Mouse (Mus musculus) naive thymus-derived CD4-positive, alpha-beta T cell, adult 2 months (primary cell): ENCODE results near the gene Gm37240.
A peak's percentile ranks its signal among the peaks of the same experiment; 100 is the strongest.

Experiments used
- DNase-seq: peaks from one replicate; pipeline ENCODE4 v3.0.0-alpha.2; 2011; ENCODE audit warnings: low read depth

The Gm37240 gene

DNA sequence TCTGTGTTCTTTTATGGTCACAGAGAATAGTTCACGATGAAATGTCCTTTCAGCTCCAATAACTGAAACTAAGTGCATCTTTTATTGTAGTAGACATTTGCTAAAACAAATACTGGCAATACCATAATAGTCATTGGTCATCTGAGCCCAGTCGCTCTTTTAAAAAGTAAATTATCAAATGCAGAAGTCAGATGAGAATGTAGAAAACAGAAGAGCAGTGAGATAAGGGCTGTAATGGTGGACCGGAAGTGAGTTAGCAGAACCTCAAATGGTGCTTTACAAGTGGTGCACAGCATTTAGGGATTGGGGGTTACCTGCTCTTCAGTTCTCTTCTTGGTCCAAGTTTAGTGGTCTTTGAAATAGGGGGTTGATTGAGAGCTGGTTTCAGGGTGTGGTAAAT, 942.4 kb downstream of the Gm37240 start:
- no peak for DNase-seq

GRCm38 (mm10) chr3:84937360-84938355, 949.7 kb downstream of the Gm37240 start:
- no peak for DNase-seq

DNA sequence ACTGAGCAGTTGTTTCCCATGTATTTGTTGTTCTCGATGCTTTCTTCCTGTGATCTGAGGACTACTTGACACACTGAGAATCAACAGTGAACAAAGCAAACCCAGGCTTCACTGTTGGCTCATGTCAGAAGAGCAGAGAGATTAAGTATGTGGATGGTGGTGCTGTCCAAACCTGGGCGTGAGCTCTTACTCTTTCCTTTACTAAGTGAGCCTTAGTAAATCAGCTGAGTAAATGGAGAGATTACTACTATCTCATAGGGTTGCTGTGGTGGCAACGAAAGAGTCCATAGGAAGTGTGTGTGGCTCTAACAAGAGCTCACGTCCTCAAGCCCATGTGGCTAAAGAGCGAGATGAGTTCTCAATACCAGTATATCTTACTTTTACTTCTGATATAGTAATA, 950.4 kb downstream of the Gm37240 start:
- DNase-seq, result no peak

- peak; percentile 32 for DNase-seq
These were observed 951.1 kb downstream of the Gm37240 start for GRCm38 (mm10) chr3:84936252-84936651.

- no peak for DNase-seq
These were observed 951.6 kb downstream of the Gm37240 start for GRCm38 (mm10) chr3:84935729-84936128.

- DNase-seq, result no peak
These were observed 956.6 kb downstream of the Gm37240 start for GRCm38 (mm10) chr3:84930683-84931082.

DNA sequence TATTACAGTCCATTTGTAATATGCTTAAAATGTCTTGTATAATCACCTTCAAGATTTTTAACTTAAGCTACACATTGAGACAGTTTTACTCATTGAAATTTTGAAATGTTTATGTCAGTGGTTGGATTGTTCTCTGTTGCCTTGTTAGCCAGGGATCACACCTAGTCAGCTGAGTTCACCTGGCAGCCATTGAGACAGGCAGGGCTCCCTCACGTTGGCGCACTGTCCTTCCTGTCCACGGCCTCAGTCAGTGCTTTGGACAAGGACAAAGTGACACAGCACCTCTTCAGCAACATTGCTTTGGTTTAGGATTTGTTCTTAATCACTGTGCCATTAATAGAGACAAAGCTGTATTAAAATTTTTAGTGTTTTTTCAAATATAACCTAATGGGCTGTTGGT, 958.1 kb downstream of the Gm37240 start:
- no peak for DNase-seq

DNA sequence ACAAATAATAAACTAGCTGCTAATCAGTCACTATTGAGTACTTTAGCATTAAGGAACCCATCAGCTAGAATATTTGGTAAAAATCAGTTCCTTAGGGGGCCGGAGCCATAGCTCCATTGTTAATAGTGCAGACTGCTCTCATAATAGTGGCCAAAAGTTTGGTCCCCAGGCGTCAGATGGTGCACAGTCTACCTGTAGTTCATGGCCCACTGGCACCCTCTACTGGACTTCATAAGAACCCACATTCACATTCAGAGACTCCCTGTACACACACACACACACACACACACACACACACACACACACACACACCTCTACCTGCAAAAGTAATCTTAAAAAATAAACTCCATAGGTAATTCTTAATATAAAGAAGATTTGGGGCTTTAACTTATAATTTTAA, 959.4 kb downstream of the Gm37240 start:
- DNase-seq, result no peak

GRCm38 (mm10) chr3:84927168-84927794, 960.0 kb downstream of the Gm37240 start:
- no peak for DNase-seq

DNA sequence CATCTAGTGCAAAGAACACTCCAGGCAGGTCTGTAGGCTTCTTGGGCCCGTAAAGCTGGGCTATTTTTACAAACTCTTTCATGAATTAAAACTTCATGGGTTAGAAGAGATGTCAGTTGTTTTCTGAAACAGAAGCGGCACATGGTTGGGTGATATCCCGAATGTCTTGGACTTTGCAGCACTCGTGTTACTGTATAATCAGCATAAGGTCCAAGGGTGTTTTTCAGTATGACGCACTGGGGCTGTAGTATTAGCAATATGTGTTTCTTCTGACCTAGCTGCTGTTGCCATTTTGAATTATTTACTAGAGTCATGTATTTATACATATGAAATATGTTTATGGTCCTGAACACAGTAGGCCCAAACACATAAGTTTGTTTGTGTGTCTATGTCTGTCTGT, 961.2 kb downstream of the Gm37240 start:
- DNase-seq, result no peak

DNA sequence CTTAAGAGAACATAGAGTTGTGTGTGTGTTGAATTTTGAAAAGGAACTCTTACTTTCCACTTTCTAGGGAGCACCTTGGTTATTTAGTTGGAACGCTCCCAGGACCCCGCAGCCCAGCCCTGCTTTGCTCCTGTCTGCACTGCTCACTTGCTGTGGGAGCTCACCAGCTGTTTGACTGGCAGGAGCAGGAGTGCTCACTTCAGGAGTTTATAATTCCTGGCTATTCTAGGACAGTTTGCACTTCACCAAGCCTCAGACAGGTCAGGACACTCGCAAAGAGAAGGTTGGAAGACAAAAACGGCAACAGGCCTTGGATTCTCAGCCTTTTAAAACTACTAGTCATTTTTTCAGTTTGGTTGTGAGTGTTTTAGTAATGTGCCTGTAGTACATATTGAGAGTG, 962.1 kb downstream of the Gm37240 start:
- DNase-seq, result no peak

GRCm38 (mm10) chr3:84923670-84924069, 963.6 kb downstream of the Gm37240 start:
- no peak for DNase-seq

GRCm38 (mm10) chr3:84923256-84923655, 964.1 kb downstream of the Gm37240 start:
- DNase-seq, result no peak

GRCm38 (mm10) chr3:84921704-84922420, 965.5 kb downstream of the Gm37240 start:
- DNase-seq, result peak; percentile 21

DNA sequence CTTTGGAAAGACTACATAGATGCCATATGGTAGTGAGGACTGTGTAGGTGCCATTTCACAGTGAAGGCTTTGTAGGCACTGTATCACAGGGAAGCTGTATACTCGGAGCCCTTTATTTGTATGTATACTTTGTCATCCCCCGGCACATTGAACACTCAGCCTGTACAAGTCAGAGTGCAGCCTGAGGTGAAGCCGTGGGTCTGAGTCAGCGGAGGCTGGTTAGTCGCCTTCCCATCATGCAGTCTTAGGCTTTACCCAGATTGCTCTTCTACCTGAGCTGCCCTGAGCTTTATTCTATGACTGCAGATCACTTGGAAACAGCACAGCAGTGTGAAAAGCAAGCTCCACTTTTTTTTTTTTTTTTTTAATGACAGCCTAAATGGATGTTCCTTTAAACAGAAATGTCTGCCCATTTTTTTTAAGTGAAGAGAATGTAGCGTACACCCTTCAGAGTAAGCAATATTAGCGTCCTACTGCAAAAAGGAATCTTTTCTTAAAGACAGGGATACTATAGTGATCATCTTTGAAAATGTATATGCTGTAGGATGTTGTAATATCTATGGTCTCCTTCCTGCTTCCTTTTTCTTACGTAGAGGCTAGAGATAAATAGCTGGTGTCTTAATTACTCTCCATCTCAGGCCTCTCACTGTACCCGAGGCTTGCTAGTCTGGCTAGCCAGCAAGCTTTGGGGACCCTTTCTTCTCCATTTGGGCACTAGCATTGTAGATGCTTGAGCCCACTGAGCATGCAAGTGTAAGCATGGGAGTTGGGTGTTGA, 969.2 kb downstream of the Gm37240 start:
- no peak for DNase-seq

- no peak for DNase-seq
These were observed 973.0 kb downstream of the Gm37240 start for GRCm38 (mm10) chr3:84914284-84914683.

DNA sequence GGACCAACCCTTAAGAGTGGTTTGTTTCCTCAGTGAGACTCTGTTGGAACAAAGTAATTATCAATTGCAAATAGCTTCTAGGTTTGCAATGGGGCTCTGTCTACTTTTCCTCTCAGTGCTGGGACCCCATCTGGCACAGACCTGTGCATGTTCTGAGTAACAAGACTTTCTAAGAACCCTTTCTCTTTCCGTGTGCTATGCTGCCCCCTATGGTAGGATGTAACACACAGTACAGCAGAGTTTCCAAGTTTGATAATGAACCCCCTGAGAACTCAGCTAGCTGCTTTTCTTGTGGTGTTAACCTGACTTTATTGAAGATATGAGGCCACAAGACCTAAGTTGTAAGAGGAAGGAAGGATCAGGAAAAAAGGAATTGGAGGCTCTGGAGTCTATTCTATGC, 980.8 kb downstream of the Gm37240 start:
- peak; percentile 69 for DNase-seq

DNA sequence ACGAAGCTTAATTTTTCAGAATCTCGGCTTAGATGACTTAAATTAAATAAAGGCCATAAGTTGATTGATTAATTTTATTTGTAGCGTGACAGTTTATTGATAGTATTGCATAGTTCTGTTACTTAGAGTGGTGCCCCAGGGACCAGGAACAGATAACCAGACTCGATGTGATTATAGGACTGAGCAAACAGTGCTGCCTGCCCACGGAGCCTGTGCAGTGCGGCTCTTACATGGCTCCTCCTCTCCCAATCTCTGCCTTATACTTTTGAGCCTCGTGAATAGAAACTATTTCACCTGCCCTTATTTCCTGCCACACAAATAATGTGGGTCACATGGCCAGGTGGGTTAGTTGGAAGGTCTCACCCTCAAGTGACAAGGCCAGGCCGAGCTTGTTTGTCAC, 989.4 kb downstream of the Gm37240 start:
- DNase-seq, result no peak

DNA sequence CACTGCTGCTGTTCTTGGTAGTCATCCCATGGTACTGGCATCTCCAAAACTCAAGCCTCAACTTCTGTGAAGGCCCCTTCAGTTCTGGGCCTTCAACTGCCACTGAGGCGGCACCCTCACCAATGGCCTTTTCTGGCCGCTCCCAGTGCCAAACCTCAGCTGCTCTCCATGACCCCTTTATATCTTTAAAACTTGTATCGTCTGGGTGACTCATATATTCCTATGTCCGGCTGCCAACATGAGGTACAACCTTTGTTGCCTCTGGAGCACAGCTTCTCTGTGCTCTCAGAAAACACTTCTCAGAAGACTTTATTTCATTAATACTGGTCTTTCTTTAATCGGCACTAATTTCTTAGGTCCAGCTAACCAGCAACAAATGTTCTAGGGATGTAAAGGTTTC, 996.3 kb downstream of the Gm37240 start:
- no peak for DNase-seq

- DNase-seq, result peak; percentile 39
These were observed 997.7 kb downstream of the Gm37240 start for GRCm38 (mm10) chr3:84889648-84890047.

GRCm38 (mm10) chr3:84883817-84884483, 1003.4 kb downstream of the Gm37240 start:
- DNase-seq, result peak; percentile 29
